Mouse (Mus musculus) myocyte (in vitro differentiated cells): ENCODE data around the gene Wdr6. TPM values are rescaled to one million over a fixed set of nuclear protein-coding genes. Genes with fewer than 3 reads are reported as not detected.

Experiments used
- H3K27me3 ChIP-seq: one replicate; pipeline ENCODE4 v1.6.1; 2011; ENCODE audit not compliant: control insufficient read depth, insufficient read depth, insufficient read length
- H3K36me3 ChIP-seq: one replicate; pipeline ENCODE4 v1.6.1; 2011; ENCODE audit not compliant: control insufficient read depth, insufficient read depth
- H3K4me2 ChIP-seq: one replicate; pipeline ENCODE4 v1.6.1; 2011; ENCODE audit warnings: low read depth, control low read depth
- H3K4me3 ChIP-seq: one replicate; pipeline ENCODE4 v1.5.1; 2011; ENCODE audit warnings: mild to moderate bottlenecking, control low read depth, moderate library complexity
- H3K79me2 ChIP-seq: one replicate; pipeline ENCODE4 v1.6.1; 2011; ENCODE audit not compliant: control insufficient read depth, insufficient read depth
- H3ac ChIP-seq: one replicate; pipeline ENCODE4 v1.6.1; 2011; ENCODE audit not compliant: control insufficient read depth, insufficient read length
- CEBPB ChIP-seq: IDR thresholded peaks from 2 replicates; pipeline ENCODE4 v1.6.1; 2011; ENCODE audit warnings: mild to moderate bottlenecking, moderate library complexity; ENCODE audit not compliant: poor library complexity, insufficient read depth, severe bottlenecking
- E2F4 ChIP-seq: IDR thresholded peaks from one replicate; pipeline ENCODE4 v1.6.1; 2011; ENCODE audit warnings: mild to moderate bottlenecking, control low read depth, moderate library complexity; ENCODE audit not compliant: insufficient read depth
- MAX ChIP-seq: IDR thresholded peaks from one replicate; pipeline ENCODE4 v1.6.1; 2011; ENCODE audit warnings: low read depth, mild to moderate bottlenecking, control low read depth
- MYOD1 ChIP-seq, 3 experiments: IDR thresholded peaks; one replicate each; pipeline ENCODE4 v1.6.1; 2011; ENCODE audit warnings: control low read depth in 2 of 3, low read depth in 2 of 3, mild to moderate bottlenecking in 2 of 3, moderate library complexity in 1 of 3; ENCODE audit not compliant: insufficient read length in 2 of 3, control insufficient read depth in 1 of 3
- MYOG ChIP-seq, 3 experiments: IDR thresholded peaks; one replicate each; pipeline ENCODE4 v1.6.1; 2011; ENCODE audit warnings: control low read depth in 2 of 3, low read depth in 2 of 3, mild to moderate bottlenecking in 2 of 3; ENCODE audit not compliant: insufficient read length in 2 of 3, control insufficient read depth in 1 of 3, insufficient read depth in 1 of 3
- POLR2A ChIP-seq: IDR thresholded peaks from one replicate; pipeline ENCODE4 v1.6.1; 2011; ENCODE audit warnings: low read depth, mild to moderate bottlenecking, control low read depth, moderate library complexity; ENCODE audit not compliant: insufficient read length
- POLR2AphosphoS2 ChIP-seq: IDR thresholded peaks from one replicate; pipeline ENCODE4 v1.6.1; 2011; ENCODE audit warnings: low read depth, control low read depth; ENCODE audit not compliant: insufficient read length
- REST ChIP-seq: IDR thresholded peaks from one replicate; pipeline ENCODE4 v1.6.1; 2011; ENCODE audit warnings: mild to moderate bottlenecking, control low read depth, moderate library complexity; ENCODE audit not compliant: insufficient read depth, insufficient read length
- SRF ChIP-seq: IDR thresholded peaks from one replicate; pipeline ENCODE4 v1.6.1; 2011; ENCODE audit warnings: low read depth; ENCODE audit not compliant: control insufficient read depth, insufficient read length
- TCF12 ChIP-seq: IDR thresholded peaks from one replicate; pipeline ENCODE4 v1.6.1; 2011; ENCODE audit warnings: mild to moderate bottlenecking, control low read depth; ENCODE audit not compliant: poor library complexity, insufficient read depth, severe bottlenecking
- TCF3 ChIP-seq: IDR thresholded peaks from one replicate; pipeline ENCODE4 v1.6.1; 2011; ENCODE audit warnings: low read depth, control low read depth; ENCODE audit not compliant: insufficient read length
- USF1 ChIP-seq: IDR thresholded peaks from one replicate; pipeline ENCODE4 v1.6.1; 2011; ENCODE audit warnings: low read depth, mild to moderate bottlenecking, control low read depth, moderate library complexity
- polyA plus RNA-seq: library from polyadenylated mRNA; unstranded; fragments of >200 nt; fragmentation: generic; extraction: Trizol; gene quantifications from one replicate; pipeline ENCODE4 v1.2.1, GENCODE M21; 2012; ENCODE audit warnings: missing spikeins

The Wdr6 gene
- polyA plus RNA-seq, 1 experiment, result 21.9 TPM

GRCm38 (mm10) chr9:108565881-108566814 is 12.4 kb downstream of the Wdr6 start:
- Histone ChIP-seq H3K36me3 (peaks cover 10% of the 10 kb centered on the region), H3K79me2 (peaks cover 13% of the 10 kb centered on the region), H3K27me3 (no peaks in the 10 kb centered on the region), H3K4me2 (peak overlapping the region; percentile 99), H3ac (peak overlapping the region; percentile 55), H3K4me3 (peak overlapping the region; percentile 82)
- TF ChIP-seq E2F4 (no peak), CEBPB (no peak), TCF3 (no peak), REST (no peak)

GRCm38 (mm10) chr9:108564131-108564530 is 14.4 kb downstream of the Wdr6 start:
- TF ChIP-seq POLR2AphosphoS2 (peak; percentile 43), E2F4 (no peak)
- no peak overlapping the region for H3K4me3 ChIP-seq
- H3K79me2 ChIP-seq, result peaks cover 20% of the 10 kb centered on the region
- H3K4me2 ChIP-seq, result no peak overlapping the region
- H3ac ChIP-seq, result no peak overlapping the region
- no peaks in the 10 kb centered on the region for H3K27me3 ChIP-seq
- peaks cover 12% of the 10 kb centered on the region for H3K36me3 ChIP-seq

DNA sequence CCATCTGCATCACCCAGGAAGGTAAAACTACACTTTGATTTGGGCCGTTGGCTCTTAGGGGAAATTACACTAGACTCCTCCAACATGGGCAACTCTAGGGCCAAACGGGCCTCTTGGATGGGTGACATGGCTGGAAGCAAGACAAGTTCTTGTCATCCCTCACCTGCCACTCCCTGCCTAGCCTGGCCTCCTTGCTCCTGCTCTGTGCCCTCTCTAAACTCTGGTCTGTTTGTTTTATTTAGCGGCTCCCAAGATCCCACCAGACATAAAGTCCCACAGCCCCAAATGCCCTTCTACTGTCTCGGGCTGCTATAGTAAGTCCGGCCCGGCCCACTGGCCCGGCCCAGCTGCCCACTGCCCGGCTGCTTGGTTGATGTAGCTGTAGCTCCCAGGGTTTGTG is 14.9 kb downstream of the Wdr6 start:
- Histone ChIP-seq H3K27me3 (no peaks in the 10 kb centered on the region), H3ac (no peak overlapping the region), H3K79me2 (peaks cover 20% of the 10 kb centered on the region), H3K4me3 (no peak overlapping the region), H3K36me3 (peaks cover 16% of the 10 kb centered on the region), H3K4me2 (no peak overlapping the region)
- TF ChIP-seq MYOD1 (IDR thresholded peaks at IDR 0.05; ENCODE audit: control insufficient read depth in 1 of 3, insufficient read length in 2 of 3, low read depth in 2 of 3) (no peak), MYOG (IDR thresholded peaks at IDR 0.05; ENCODE audit: control insufficient read depth in 1 of 3, insufficient read depth in 1 of 3, insufficient read length in 2 of 3, low read depth in 2 of 3) (no peak), TCF3 (no peak), REST (no peak), E2F4 (no peak), POLR2AphosphoS2 (no peak), USF1 (no peak), MAX (no peak), POLR2A (no peak), TCF12 (no peak), SRF (no peak), CEBPB (no peak)

DNA sequence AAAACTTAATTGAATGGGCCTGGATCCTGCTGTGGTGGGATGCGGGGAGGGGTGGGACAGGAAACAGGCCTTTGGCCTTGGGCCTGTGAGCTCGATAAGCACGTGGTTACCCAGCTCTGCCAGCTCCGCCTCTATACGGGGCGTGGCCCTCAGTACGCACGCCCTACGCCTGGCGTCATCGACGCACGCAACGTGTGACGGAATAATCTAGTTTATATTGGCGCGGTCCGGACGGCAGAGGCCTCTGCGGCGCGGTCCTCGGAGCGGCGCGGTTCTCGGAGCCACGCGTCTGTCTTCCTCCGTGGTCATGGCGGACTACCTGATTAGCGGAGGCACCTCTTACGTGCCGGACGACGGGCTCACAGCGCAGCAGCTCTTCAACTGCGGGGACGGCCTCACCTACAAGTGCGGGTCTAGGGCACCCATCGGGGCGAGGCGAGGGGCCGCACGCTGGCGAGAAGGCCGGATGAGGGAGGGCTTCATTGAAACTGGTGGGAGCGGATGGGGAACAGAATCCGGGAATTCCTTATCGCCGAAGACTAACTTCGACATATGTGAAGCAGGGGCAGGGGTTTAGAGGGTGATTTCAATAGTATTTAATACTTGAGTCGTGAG is 18.2 kb downstream of the Wdr6 start, which contains the start of gene Impdh2:
Gene Impdh2 (plus strand): TSS at position 60 of the 615 bp plus-strand sequence.
- H3ac ChIP-seq, result peak within 1 kb of the TSS; percentile 9
- peak within 1 kb of the TSS; percentile 40 for H3K4me3 ChIP-seq
- peak within 1 kb of the TSS; percentile 87 for H3K4me2 ChIP-seq
- H3K27me3 ChIP-seq, result no peaks in the 10 kb centered on the region
- TF ChIP-seq POLR2AphosphoS2 (peak; percentile 99), SRF (peak; percentile 41), MAX (peak; percentile 19), TCF12 (no peak), REST (no peak), USF1 (peak; percentile 33), POLR2A (peak; percentile 91)
- peaks cover 20% of the 10 kb centered on the region for H3K79me2 ChIP-seq
- H3K36me3 ChIP-seq, result peaks cover 34% of the 10 kb centered on the region

- Histone ChIP-seq H3K4me3 (no peak overlapping the region), H3ac (no peak overlapping the region)
Measured at GRCm38 (mm10) chr9:108559169-108559568, 19.4 kb downstream of the Wdr6 start.

More at GRCm38 (mm10) chr9:108559169-108559568, 19.4 kb downstream of the Wdr6 start:
- peaks cover 20% of the 10 kb centered on the region for H3K79me2 ChIP-seq
- peaks cover 41% of the 10 kb centered on the region for H3K36me3 ChIP-seq
- H3K27me3 ChIP-seq, result no peaks in the 10 kb centered on the region
- no peak for TF ChIP-seq TCF12
- no peak for TF ChIP-seq SRF
- no peak for TF ChIP-seq MYOD1 (IDR thresholded peaks at IDR 0.05; ENCODE audit: control insufficient read depth in 1 of 3, insufficient read length in 2 of 3, low read depth in 2 of 3)
- H3K4me2 ChIP-seq, result no peak overlapping the region
